Mouse (Mus musculus) forebrain, embryonic 16.5 days (tissue): ENCODE results near the gene Grin2c. TPM values are rescaled to one million over a fixed set of nuclear protein-coding genes. Genes with fewer than 3 reads are reported as not detected.

Source experiments
- ATAC-seq: fragments of 200-750 bp; cut with Nextera tagmentation; 2 replicates; pipeline ENCODE4 v1.8.0; 2017; ENCODE audit warnings: mild to moderate bottlenecking, moderate library complexity
- H3K27ac ChIP-seq: fragments of 300-500 bp; sonication (generic); 2 replicates; pipeline ENCODE4 v1.5.1; 2014; ENCODE audit warnings: low read length, control low read depth
- H3K27me3 ChIP-seq: fragments of 300-500 bp; sonication (generic); replicated peaks from 2 replicates; pipeline ENCODE4 v1.6.1; 2014; ENCODE audit warnings: low read length; ENCODE audit not compliant: control insufficient read depth, insufficient read depth
- H3K36me3 ChIP-seq: fragments of 300-500 bp; sonication (generic); 2 replicates; pipeline ENCODE4 v1.6.1; 2014; ENCODE audit not compliant: control insufficient read depth, insufficient read depth
- H3K4me1 ChIP-seq: fragments of 300-500 bp; sonication (generic); replicated peaks from 2 replicates; pipeline ENCODE4 v1.6.1; 2014; ENCODE audit warnings: low read length; ENCODE audit not compliant: control insufficient read depth, insufficient read depth
- H3K4me2 ChIP-seq: fragments of 300-500 bp; sonication (generic); 2 replicates; pipeline ENCODE4 v1.6.1; 2014; ENCODE audit warnings: mild to moderate bottlenecking, low read length, control low read depth
- H3K4me3 ChIP-seq: fragments of 300-500 bp; sonication (generic); replicated peaks from 2 replicates; pipeline ENCODE4 v1.5.1; 2014; ENCODE audit warnings: mild to moderate bottlenecking, low read length, control low read depth
- H3K9ac ChIP-seq: fragments of 300-500 bp; sonication (generic); replicated peaks from 2 replicates; pipeline ENCODE4 v1.6.1; 2014; ENCODE audit warnings: low read depth, low read length, control low read depth
- H3K9me3 ChIP-seq: fragments of 300-500 bp; sonication (generic); 2 replicates; pipeline ENCODE4 v1.6.1; 2016; ENCODE audit warnings: low read length; ENCODE audit not compliant: control insufficient read depth
- WGBS: fragments of 180-500 bp; shearing (Covaris S2); extraction: QIAGEN DNeasy Blood & Tissue Kit; methylation state at CpG from one replicate; pipeline ENCODE4 v1.1.7; 2014; 5-methylcytosine and 5-hydroxymethylcytosine counted together
- polyA plus RNA-seq: library from polyadenylated mRNA; unstranded; fragments of >200 nt; fragmentation: Nextera tagmentation; extraction: Ambion mirVana; gene quantifications from 2 replicates; pipeline ENCODE4 v1.2.1, GENCODE M21; 2015

Gene Grin2c
- polyA plus RNA-seq, 1 experiment from 2014 or later: 0.37 TPM

- Histone ChIP-seq H3K36me3 (peaks cover 5% of the 10 kb centered on the region), H3K4me1 (peaks cover 19% of the 10 kb centered on the region), H3K4me3 (no peak overlapping the region), H3K27me3 (peaks cover 4% of the 10 kb centered on the region; the same call in 1 of the 2 replicates), H3K27ac (no peak overlapping the region), H3K9ac (no peak overlapping the region), H3K4me2 (no peak overlapping the region), H3K9me3 (no peaks in the 10 kb centered on the region)
- ATAC-seq: no peak
- WGBS: 94% methylated on average over 12 of the region's 12 CpGs
Measured at GRCm38 (mm10) chr11:115243783-115244182, 23.3 kb downstream of the Grin2c start.

- no peak overlapping the region for H3K4me2 ChIP-seq
- no peaks in the 10 kb centered on the region for H3K9me3 ChIP-seq
- H3K27ac ChIP-seq: no peak overlapping the region
- WGBS: 74% methylated on average over 3 of the region's 3 CpGs
- ATAC-seq: no peak
- peaks cover 17% of the 10 kb centered on the region for H3K4me1 ChIP-seq
- H3K9ac ChIP-seq: no peak overlapping the region
- no peaks in the 10 kb centered on the region for H3K27me3 ChIP-seq
- no peak overlapping the region for H3K4me3 ChIP-seq
- H3K36me3 ChIP-seq: peaks cover 5% of the 10 kb centered on the region
Measured at GRCm38 (mm10) chr11:115242746-115243145, 24.3 kb downstream of the Grin2c start.

- Histone ChIP-seq H3K4me3 (no peak overlapping the region), H3K4me2 (no peak overlapping the region), H3K36me3 (peaks cover 5% of the 10 kb centered on the region), H3K9ac (no peak overlapping the region), H3K27me3 (no peaks in the 10 kb centered on the region), H3K9me3 (no peaks in the 10 kb centered on the region), H3K27ac (no peak overlapping the region), H3K4me1 (peaks cover 9% of the 10 kb centered on the region)
- ATAC-seq: no peak
- 93% methylated on average over 11 of the region's 11 CpGs for WGBS
Measured at GRCm38 (mm10) chr11:115241402-115241801, 25.6 kb downstream of the Grin2c start.

GRCm38 (mm10) chr11:115236570-115236969 lies 30.5 kb downstream of the Grin2c start:
- 73% methylated on average over 5 of the region's 5 CpGs for WGBS
- ATAC-seq: no peak
- H3K4me1 ChIP-seq: peaks cover 25% of the 10 kb centered on the region

GRCm38 (mm10) chr11:115234320-115235044 lies 32.6 kb downstream of the Grin2c start:
- peaks cover 30% of the 10 kb centered on the region for H3K4me1 ChIP-seq
- no peak overlapping the region for H3K27ac ChIP-seq
- no peaks in the 10 kb centered on the region for H3K9me3 ChIP-seq
- no peak overlapping the region for H3K9ac ChIP-seq
- peak; percentile 4; the same call in 1 of the 2 replicates for ATAC-seq
- no peak overlapping the region for H3K4me3 ChIP-seq
- H3K27me3 ChIP-seq: no peaks in the 10 kb centered on the region
- no peaks in the 10 kb centered on the region for H3K36me3 ChIP-seq
- 83% methylated on average over 15 of the region's 15 CpGs for WGBS
- H3K4me2 ChIP-seq: no peak overlapping the region

More at GRCm38 (mm10) chr11:115236570-115236969, 30.5 kb downstream of the Grin2c start:
- no peak overlapping the region for H3K4me3 ChIP-seq
- H3K27me3 ChIP-seq: no peaks in the 10 kb centered on the region
- H3K36me3 ChIP-seq: no peaks in the 10 kb centered on the region
- no peak overlapping the region for H3K27ac ChIP-seq
- H3K9me3 ChIP-seq: no peaks in the 10 kb centered on the region
- H3K4me2 ChIP-seq: no peak overlapping the region
- no peak overlapping the region for H3K9ac ChIP-seq

GRCm38 (mm10) chr11:115233526-115234290 lies 33.3 kb downstream of the Grin2c start:
- peaks cover 34% of the 10 kb centered on the region for H3K4me1 ChIP-seq
- H3K27ac ChIP-seq: no peak overlapping the region
- WGBS: 46% methylated on average over 20 of the region's 20 CpGs
- no peaks in the 10 kb centered on the region for H3K27me3 ChIP-seq
- H3K36me3 ChIP-seq: no peaks in the 10 kb centered on the region
- no peak overlapping the region for H3K4me2 ChIP-seq
- H3K9me3 ChIP-seq: no peaks in the 10 kb centered on the region
- ATAC-seq: peak; percentile 44
- no peak overlapping the region for H3K4me3 ChIP-seq
- H3K9ac ChIP-seq: no peak overlapping the region

GRCm38 (mm10) chr11:115232889-115233288 lies 34.2 kb downstream of the Grin2c start:
- Histone ChIP-seq H3K4me2 (no peak overlapping the region), H3K27me3 (no peaks in the 10 kb centered on the region), H3K27ac (no peak overlapping the region), H3K9ac (no peak overlapping the region), H3K4me3 (no peak overlapping the region), H3K36me3 (no peaks in the 10 kb centered on the region), H3K9me3 (no peaks in the 10 kb centered on the region), H3K4me1 (peaks cover 39% of the 10 kb centered on the region)
- no peak for ATAC-seq
- WGBS: 75% methylated on average over 5 of the region's 5 CpGs

GRCm38 (mm10) chr11:115231924-115232323 lies 35.1 kb downstream of the Grin2c start:
- Histone ChIP-seq H3K9ac (peak overlapping the region; percentile 11; the same call in 1 of the 2 replicates), H3K4me2 (no peak overlapping the region), H3K36me3 (no peaks in the 10 kb centered on the region), H3K9me3 (no peaks in the 10 kb centered on the region), H3K27ac (peak overlapping the region; percentile 56), H3K4me1 (peaks cover 49% of the 10 kb centered on the region), H3K27me3 (no peaks in the 10 kb centered on the region), H3K4me3 (no peak overlapping the region)
- ATAC-seq: peak; percentile 47
- 16% methylated on average over 9 of the region's 9 CpGs for WGBS

- no peaks in the 10 kb centered on the region for H3K27me3 ChIP-seq
- H3K9ac ChIP-seq: peak overlapping the region; percentile 11; the same call in 1 of the 2 replicates
- H3K9me3 ChIP-seq: no peaks in the 10 kb centered on the region
- no peak overlapping the region for H3K4me2 ChIP-seq
- ATAC-seq: no peak
- 55% methylated on average over 14 of the region's 14 CpGs for WGBS
- H3K36me3 ChIP-seq: no peaks in the 10 kb centered on the region
- H3K4me3 ChIP-seq: no peak overlapping the region
- peaks cover 55% of the 10 kb centered on the region for H3K4me1 ChIP-seq
- peak overlapping the region; percentile 56 for H3K27ac ChIP-seq
Measured at GRCm38 (mm10) chr11:115231168-115231915, 35.7 kb downstream of the Grin2c start.
